Mouse (Mus musculus): ENCODE measurements around the gene Chd3.

Gene Chd3

DNA sequence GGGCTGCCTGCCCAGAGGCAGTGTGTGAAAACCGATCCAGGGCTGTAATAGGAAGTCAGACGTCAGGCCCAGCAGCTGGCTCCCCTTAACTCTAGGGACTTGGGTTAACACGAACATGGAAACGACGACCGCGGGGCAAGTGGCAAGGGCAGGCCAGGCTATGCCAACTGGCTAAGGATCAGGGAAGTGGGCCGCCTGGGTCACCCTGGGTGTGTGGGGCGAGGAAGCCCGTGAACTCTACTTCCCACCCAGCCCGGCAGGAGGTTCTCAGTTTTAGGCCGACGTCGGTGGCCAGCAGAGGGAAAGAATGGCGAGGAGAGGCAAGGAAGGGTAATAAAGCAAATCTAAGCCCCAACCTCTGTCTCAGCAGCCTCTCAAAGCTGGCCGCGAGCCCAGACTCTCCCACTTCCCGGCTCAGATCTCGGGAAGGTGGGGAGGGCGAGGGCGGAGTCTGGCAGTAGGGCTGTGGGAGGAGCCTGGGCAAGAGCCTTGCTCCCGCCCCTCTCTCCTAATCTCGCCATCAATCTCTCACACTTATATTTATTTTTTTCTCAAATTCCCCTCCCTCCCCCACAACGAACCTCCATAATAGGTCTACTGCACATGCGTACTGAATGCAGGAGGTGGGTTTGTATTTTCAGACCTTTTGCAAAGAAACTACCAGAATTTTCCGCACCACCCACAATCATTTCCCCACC, 2.9 kb downstream of the Chd3 start:
- peak; percentile 97 for DNase-seq (ENCODE audit: low read depth)

DNA sequence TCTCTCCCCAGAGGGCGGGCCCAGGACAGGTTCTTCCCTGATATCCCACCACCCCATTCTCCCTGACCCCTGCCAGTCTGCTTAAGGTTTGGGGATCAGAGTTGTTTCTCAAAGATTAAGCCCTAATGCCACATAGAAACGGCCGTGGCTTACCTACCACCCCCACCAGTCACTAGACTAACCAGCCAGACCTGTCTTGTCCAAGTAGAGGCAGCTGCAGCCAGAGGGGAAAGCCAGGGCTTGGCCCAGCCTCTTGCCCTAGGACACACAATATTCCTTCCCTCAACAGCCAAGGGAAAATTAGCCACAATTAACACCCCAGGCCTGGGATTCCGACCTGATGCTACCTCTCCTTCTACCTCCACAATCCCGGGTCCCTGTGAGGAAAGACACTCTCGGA, 3.5 kb downstream of the Chd3 start:
- peak; percentile 37 for DNase-seq (ENCODE audit: low read depth)

DNA sequence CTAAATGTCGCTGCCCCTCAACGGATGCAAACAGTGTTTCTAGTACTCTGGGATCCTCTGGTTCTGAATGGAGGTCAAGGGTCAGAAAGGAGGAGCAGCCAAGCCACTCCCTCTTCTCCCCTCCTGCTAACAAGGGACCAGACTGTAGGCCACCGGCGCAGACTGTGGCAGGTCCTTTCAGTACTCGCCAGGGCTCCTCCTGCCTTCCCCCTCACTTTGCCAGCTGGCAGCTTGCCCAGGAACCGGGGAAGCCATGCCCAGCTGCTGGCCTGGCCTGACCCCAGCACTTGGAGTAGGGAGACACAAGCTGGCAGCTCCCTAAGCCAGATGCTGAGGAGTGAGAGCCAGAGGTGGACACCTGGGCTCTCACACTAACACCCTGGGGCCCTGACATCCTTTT, 4.3 kb downstream of the Chd3 start:
- DNase-seq (ENCODE audit: low read depth) = peak; percentile 31

DNA sequence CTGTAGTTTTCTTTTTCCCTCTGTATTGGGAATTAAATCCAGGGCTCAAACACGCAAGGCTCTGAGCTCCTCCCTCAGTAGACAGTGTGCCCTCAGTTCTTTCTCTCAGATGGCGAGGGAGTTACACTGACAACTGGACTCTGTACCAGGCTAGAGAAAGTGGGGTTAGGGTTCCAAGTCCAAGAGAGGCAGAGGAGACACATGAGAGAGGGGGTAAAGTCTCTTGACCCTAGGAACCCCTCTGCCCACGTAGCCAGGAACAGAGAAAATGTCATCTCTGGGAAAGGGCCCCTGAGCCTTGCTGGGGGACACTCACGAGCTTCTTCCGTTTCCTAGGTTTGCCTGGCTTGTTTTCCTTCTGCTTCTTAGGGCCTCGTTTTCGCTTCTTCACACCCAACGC, 4.8 kb downstream of the Chd3 start:
- DNase-seq (ENCODE audit: low read depth) = no peak

DNA sequence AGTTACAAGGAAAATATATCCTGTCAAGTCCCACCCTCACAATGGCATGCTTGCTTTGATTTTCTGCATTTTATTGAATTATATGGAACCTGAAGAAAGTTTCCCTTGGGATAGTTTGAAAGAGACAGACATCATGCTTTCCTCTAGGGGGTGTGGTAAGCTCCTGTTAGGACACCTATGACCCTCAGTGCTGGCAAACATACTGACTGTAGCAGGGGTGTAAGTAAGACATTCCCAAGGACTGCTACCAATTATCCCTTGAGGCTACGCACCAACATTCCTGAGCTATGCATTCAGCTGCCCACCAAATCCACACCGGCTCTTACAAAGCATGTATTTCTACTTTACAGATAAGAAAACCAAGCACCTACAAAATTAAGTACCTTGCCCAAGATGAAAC, 6.7 kb downstream of the Chd3 start:
- DNase-seq (ENCODE audit: low read depth) = no peak

DNA sequence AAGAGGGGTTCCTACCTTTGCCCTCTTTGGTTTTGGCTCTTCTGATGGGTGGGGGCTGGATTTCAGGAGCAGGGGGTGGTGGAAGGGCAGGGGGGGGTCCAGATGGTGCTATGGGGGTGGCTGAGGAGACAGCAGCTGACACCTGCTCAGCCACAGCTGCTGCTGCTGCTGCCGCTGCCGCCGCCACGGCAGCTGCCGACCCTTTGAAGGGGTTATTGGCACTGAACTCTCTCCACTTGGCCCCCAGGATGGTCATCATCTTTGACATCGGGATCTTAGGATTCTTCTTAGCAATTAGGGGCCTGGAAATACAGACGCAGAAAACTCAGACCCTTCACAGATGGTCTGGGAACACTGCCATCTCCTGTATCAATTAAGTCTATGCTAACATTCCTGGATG, 7.2 kb downstream of the Chd3 start:
- no peak for DNase-seq (ENCODE audit: low read depth)

DNA sequence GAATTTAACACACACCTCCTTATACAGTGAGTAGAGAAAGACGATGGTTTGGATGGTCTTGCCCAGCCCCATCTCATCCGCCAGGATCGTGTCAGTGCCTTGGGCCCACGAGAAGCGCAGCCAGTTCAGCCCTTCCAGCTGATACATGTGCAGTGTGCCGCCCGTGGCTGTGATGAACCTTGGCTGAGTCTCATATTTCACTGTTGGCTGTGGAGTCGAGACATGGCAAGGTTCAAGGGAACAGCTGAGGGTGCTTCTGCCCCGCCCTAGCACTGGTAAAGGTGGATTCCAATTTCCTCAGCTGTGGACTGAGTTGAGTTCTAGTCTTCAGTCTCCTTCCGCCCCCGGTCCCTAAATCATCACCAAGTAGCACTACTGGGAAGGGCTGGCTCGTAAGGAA, 11.5 kb downstream of the Chd3 start:
- no peak for DNase-seq (ENCODE audit: low read depth)

DNA sequence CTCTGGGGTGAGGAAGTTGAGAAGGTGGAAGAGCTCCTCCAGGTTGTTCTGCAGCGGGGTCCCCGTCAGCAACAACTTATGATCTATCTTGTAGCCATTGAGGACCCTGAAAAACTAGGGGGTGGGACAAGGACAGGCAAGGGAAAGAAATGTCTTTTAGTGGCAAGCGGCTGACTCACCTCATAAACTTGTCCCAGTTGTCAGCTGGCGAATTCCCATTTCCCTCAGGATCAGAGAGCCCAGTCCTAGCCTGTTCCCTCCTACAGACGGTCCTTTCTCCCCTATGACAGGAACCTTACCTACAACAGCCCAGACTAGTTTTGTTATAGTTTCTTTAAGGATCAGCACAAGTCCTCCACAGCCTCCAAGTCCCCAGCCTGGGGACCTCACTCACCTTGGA, 12.7 kb downstream of the Chd3 start:
- no peak for DNase-seq (ENCODE audit: low read depth)

DNA sequence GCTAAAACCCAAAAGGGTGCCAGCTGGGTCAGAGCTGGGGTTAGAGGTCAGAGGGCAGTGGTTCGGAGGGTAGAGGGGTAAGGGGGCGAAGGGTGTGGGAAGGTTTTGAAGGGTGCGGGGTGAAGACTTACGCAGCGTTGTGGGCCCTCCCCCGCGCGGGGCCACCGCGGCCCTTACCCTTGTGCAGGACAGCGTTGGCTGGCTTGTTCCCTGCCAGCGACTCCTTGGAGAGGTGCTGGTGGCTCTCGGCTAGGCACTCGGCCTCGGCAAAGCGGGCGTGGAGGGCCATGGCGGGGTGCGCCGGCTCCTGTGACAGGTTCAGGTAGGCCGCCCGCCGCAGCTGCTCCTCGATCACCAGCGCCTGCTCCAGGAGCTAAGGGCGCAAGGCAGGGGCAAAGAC, 22.8 kb downstream of the Chd3 start:
- DNase-seq (ENCODE audit: low read depth) = no peak

DNA sequence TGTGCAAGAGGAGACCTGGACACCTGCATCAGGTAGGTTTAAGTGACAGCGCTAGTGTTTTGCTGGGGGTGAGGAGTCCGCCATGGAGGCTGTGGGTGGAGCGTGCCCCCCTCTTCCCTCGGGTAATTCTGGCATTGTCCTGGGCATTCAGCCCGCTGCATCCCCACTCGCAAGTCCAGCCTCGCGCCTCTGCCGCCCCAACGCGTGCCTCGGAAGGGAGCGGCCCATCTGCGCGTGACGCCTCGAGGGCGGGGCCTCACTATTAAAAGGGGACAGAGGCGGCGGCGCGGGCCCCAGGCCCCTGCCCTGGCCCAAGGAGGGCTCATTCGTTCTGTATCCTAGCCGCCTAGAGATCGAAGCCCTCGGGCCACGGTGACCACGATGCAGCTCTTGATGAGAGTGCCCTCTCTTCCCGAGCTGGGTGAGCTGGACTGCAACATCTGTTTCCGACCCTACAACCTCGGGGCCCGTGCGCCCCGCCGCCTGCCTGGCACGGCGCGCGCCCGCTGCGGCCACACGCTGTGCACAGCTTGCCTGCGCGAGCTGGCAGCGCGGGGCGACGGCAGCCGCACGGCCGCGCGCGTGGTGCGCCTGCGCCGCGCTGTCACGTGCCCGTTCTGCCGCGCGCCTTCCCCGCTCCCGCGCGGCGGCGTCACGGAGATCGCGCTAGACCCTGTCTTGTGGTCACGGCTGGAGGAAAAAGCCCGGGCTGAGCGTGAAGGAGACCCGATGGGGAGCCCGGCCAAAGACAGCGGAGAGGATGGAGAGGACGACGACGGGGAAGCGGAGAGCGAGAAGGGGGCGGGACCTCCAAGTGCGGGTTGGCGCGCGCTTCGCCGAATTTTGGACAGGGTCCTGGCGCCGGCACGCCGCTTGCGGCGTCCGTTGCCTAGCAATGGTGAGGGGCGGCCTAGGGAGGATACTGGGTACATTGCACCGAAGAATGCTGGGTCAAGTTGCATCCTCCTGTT, 28.8 kb downstream of the Chd3 start, which contains the start of gene Rnf227:
Gene Rnf227 (plus strand): TSS at position 301 of the 971 bp plus-strand sequence.
- DNase-seq (ENCODE audit: low read depth) = peak; percentile 84

DNA sequence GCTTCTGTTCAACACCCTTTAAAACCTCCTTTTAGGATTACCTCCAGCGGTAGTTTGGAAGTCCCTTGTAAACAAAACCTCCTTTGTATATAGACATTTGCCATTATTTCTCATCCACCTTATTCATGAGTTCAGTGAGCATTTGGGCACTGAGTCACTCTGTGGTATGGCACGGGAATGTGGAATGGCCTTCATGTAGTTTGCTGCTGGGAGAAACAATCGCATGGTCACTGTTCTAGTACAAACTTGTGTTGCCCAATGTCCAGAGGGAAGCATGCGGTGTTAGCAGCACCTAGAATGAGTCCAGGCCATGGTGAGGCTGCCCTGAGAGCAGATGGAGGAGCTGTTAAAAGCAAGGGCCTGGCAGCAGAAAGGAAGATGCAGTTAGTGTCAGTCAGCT, 34.4 kb downstream of the Chd3 start:
- DNase-seq (ENCODE audit: low read depth) = no peak

DNA sequence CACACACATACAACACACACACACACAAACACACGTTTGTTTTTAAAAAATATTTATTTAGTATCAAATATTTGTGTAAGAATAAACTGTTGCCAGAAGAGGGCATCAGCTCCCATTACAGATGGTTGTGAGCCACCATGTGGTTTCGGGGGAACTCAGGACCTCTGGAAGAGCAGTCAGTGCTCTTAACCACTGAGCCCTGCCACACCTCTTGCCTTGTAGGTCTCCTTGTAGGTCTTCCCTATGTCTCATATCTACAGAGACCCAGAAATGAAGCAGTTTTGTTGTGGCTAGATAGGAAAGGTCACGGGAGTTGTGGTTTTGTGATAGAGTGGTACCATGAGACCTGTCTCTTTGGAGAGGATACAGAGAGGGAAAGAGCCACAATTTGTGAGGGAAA, 35.3 kb downstream of the Chd3 start:
- peak; percentile 45 for DNase-seq (ENCODE audit: low read depth)

DNA sequence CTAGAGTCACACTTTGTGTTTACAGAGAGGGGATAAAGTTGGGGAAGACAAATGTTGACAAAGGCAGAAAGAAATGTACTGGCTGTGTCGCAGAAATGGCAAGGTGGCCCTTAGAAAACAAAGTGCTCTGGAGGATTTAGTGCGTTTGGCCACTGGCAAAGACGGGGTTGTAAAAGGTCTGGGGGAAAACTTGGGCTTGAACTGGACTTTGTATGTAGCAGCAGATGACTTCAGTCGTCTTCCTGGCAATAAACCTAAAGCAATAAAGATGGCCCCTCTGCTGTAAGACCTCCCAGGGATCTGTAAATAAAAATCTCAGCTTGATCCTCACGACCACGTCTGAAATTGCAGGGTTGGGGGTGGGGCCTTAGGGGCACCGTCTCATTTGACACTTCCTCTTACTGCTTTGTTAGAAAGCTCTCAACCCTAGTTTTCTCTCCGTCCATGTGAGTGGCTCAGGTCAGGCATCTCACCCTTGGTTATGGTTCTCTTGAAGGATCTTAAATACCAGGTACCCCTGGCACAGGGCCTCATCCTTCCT, 36.4 kb downstream of the Chd3 start:
- no peak for DNase-seq (ENCODE audit: low read depth)

DNA sequence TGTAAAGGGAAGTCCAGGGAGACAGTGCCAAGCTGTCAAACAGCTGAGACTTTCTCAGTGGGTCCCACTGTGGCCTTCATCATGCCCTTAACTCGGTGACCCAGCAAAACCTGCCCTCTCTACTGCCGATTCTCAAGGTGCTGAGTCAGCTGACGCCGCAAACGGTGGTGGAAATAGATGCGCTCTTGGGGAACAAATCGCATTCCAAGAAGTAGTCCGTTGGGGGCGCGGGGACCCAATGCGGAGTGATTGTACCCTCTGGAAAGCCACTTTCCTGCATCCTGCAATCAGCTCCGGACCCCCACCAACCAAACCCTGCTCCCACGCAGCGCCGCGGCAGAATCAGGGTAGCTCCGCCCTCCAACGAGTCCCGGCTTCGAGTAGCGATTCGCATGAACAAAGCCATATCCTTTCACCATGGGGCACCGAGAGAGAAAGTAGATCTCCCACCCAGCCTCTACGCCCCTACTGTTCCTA, 37.2 kb downstream of the Chd3 start:
- peak; percentile 81 for DNase-seq (ENCODE audit: low read depth)

DNA sequence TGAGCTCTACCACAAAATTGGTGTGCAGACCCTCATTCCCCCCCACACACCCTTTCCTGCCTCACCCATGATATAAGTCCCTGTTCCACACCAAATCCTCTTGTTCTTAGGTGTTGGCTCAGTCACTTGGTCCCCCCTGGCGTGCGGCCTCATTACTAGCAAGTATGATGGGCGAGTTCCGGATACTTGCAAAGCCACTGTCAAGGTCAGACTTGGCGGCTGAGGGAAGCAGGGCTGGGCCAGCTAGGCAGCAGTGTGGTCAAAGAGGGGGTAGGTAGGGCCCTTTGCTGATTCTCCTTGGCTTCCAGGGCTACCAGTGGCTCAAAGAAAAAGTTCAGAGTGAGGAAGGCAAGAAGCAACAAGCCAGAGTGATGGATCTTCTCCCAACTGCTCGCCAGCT, 38.1 kb downstream of the Chd3 start:
- peak; percentile 10 for DNase-seq (ENCODE audit: low read depth)

DNA sequence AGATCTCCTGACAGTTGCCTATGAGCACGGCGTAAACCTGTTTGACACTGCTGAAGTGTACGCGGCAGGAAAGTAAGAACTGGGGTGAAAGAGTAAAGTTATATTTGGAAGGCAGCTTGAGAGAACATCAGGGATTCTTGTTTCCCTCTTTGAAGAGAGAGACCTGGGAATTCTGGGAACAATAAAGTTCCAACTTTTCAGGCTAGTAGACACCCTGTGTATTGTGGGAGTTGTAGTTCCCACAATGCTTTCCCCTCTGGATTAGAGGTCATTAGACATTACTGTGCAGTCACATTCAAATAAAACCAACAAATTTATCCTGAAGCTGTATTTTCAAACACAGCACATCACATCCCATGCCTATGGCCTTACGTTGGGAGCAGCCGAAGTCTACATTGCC, 40.7 kb downstream of the Chd3 start:
- DNase-seq (ENCODE audit: low read depth) = no peak

DNA sequence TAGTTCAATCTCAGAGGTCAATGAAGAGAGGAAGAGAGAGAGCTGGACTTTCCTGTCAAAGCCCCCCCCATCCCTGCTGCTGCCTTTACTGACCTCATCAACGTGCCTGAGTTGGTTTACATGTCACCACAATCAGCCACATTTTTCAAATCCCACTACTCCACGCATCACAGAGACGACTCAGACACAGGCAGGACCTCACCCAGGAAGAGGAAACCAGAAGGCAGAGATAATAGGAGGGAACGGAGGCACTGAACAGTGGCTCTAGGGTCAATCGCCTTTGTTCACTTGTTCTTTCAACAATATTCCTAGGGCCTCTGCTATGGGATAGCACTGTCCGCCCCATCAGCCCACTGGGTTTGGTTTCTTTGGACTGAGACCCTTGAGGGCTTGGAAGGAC, 41.6 kb downstream of the Chd3 start:
- DNase-seq (ENCODE audit: low read depth) = peak; percentile 37

DNA sequence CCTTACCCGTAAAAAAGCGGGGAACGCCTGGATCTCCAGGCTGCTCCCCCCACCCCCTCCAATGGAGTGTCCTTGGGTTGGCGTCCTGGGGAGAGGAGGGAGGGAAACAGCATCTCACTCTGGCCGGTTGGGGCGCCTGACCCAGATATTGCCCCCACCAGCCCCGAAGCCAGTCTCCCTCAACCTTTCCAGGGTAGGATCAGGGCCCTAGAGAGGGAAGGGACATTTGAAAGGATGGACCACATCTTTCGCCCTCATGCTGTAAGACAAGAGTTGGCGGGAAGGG, 42.1 kb downstream of the Chd3 start:
- DNase-seq (ENCODE audit: low read depth) = peak; percentile 31

DNA sequence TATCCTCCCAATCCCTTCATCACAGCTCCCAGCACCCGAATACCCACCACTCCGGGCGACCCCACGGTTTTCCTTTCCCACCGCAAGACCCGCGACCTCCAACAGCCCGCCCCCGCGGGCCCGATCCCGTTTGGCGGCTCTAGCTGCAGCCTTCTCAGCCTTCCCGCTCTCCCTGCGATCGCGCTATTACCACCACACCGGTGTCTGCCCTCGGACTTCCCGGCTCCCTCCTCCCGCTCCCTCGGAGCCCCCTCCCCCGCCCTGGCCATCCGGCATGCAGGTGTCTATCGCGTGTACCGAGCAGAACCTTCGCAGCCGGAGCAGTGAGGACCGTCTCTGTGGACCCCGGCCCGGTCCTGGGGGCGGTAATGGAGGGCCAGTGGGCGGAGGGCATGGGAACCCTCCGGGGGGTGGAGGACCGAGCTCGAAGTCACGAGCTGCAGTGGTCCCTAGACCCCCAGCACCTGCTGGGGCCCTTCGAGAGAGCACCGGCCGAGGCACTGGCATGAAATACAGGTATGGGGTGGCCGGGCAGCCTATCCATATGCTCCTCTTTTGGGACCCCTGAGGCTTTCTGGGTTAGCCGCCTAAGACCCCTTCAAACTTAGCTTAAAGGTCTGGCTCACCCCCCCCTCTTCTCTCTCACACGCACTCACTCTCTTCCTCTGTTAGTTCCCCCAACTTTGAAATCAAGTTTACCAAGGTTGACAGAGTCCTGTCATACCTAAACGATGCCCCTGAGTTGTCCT, 42.6 kb downstream of the Chd3 start:
- DNase-seq (ENCODE audit: low read depth) = no peak

DNA sequence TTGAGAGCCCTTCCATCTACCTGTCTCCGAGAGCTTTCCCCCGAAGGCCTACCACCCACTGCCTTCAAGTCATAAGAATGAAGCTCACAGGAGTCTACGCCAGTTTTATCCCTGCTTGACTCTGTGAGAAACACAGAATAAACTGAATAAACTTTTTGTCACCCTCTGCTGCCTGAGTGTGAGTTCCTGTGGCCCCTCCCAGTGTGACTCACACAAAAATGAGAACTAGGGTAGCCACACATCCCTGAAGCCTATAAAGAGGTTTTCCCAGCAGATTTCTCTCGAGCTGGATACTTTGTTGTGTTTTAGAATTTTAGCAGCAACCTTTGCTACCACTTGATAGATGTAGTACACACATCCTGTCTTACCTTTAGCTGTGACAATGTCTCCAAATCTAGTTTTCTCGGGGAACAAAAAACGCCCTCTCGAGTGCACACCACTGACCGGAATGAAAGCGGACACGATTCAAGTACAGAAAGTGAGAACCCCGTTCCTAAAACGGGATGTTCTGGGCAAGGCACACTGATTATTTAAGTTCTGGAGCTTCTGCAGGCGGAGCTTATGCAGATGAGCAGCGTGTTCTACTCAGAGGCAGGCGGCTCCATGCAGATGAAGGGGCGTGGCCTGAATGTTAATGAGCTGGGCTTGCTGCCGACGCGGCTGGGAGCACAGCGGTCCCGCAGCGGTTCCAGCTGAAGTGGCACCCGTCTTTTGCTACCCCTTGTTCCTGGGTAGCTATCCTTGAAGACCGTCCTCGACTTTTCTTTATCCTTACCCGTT, 43.4 kb downstream of the Chd3 start, which contains the start of gene Kcnab3:
Gene Kcnab3 (plus strand): TSS at position 631 of the 780 bp plus-strand sequence.
- DNase-seq (ENCODE audit: low read depth) = peak; percentile 93

DNA sequence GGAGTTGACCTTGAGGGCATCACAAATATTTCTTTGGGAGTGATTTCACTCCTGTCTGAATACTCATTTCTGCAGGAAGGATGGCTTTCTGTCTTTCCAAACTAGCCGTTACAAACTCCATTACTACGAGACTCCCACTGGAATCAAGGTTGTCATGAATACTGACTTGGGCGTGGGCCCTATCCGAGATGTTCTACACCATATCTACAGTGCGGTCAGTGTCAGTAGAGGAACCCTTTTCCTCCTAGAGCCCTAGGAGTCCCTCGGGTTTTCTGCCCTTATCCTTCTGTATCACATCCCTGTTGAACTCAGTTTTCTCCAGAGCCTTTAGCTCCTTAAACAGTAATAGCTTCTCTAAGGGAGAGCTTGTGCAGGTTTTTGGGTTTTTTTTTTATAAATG, 44.5 kb downstream of the Chd3 start:
- peak; percentile 13 for DNase-seq (ENCODE audit: low read depth)
